Mouse (Mus musculus) myocyte (in vitro differentiated cells): ENCODE measurements at regions not wholly inside any gene's neighbourhood (a gene's known extent, or its start where the extent isn't known, plus 50 kb on each side); places are given as distances from the start of the nearest gene placed in this dataset.

Experiments
- H3K27me3 ChIP-seq: one replicate; pipeline ENCODE4 v1.6.1; 2011; ENCODE audit not compliant: control insufficient read depth, insufficient read depth, insufficient read length
- H3K36me3 ChIP-seq: one replicate; pipeline ENCODE4 v1.6.1; 2011; ENCODE audit not compliant: control insufficient read depth, insufficient read depth
- H3K4me2 ChIP-seq: one replicate; pipeline ENCODE4 v1.6.1; 2011; ENCODE audit warnings: low read depth, control low read depth
- H3K4me3 ChIP-seq: one replicate; pipeline ENCODE4 v1.5.1; 2011; ENCODE audit warnings: mild to moderate bottlenecking, control low read depth, moderate library complexity
- H3K79me2 ChIP-seq: one replicate; pipeline ENCODE4 v1.6.1; 2011; ENCODE audit not compliant: control insufficient read depth, insufficient read depth
- H3ac ChIP-seq: one replicate; pipeline ENCODE4 v1.6.1; 2011; ENCODE audit not compliant: control insufficient read depth, insufficient read length
- CEBPB ChIP-seq: IDR thresholded peaks from 2 replicates; pipeline ENCODE4 v1.6.1; 2011; ENCODE audit warnings: mild to moderate bottlenecking, moderate library complexity; ENCODE audit not compliant: poor library complexity, insufficient read depth, severe bottlenecking
- E2F4 ChIP-seq: IDR thresholded peaks from one replicate; pipeline ENCODE4 v1.6.1; 2011; ENCODE audit warnings: mild to moderate bottlenecking, control low read depth, moderate library complexity; ENCODE audit not compliant: insufficient read depth
- MAX ChIP-seq: IDR thresholded peaks from one replicate; pipeline ENCODE4 v1.6.1; 2011; ENCODE audit warnings: low read depth, mild to moderate bottlenecking, control low read depth
- MYOD1 ChIP-seq, 3 experiments: IDR thresholded peaks; one replicate each; pipeline ENCODE4 v1.6.1; 2011; ENCODE audit warnings: control low read depth in 2 of 3, low read depth in 2 of 3, mild to moderate bottlenecking in 2 of 3, moderate library complexity in 1 of 3; ENCODE audit not compliant: insufficient read length in 2 of 3, control insufficient read depth in 1 of 3
- MYOG ChIP-seq, 3 experiments: IDR thresholded peaks; one replicate each; pipeline ENCODE4 v1.6.1; 2011; ENCODE audit warnings: control low read depth in 2 of 3, low read depth in 2 of 3, mild to moderate bottlenecking in 2 of 3; ENCODE audit not compliant: insufficient read length in 2 of 3, control insufficient read depth in 1 of 3, insufficient read depth in 1 of 3
- POLR2A ChIP-seq: IDR thresholded peaks from one replicate; pipeline ENCODE4 v1.6.1; 2011; ENCODE audit warnings: low read depth, mild to moderate bottlenecking, control low read depth, moderate library complexity; ENCODE audit not compliant: insufficient read length
- POLR2AphosphoS2 ChIP-seq: IDR thresholded peaks from one replicate; pipeline ENCODE4 v1.6.1; 2011; ENCODE audit warnings: low read depth, control low read depth; ENCODE audit not compliant: insufficient read length
- REST ChIP-seq: IDR thresholded peaks from one replicate; pipeline ENCODE4 v1.6.1; 2011; ENCODE audit warnings: mild to moderate bottlenecking, control low read depth, moderate library complexity; ENCODE audit not compliant: insufficient read depth, insufficient read length
- SRF ChIP-seq: IDR thresholded peaks from one replicate; pipeline ENCODE4 v1.6.1; 2011; ENCODE audit warnings: low read depth; ENCODE audit not compliant: control insufficient read depth, insufficient read length
- TCF12 ChIP-seq: IDR thresholded peaks from one replicate; pipeline ENCODE4 v1.6.1; 2011; ENCODE audit warnings: mild to moderate bottlenecking, control low read depth; ENCODE audit not compliant: poor library complexity, insufficient read depth, severe bottlenecking
- TCF3 ChIP-seq: IDR thresholded peaks from one replicate; pipeline ENCODE4 v1.6.1; 2011; ENCODE audit warnings: low read depth, control low read depth; ENCODE audit not compliant: insufficient read length
- USF1 ChIP-seq: IDR thresholded peaks from one replicate; pipeline ENCODE4 v1.6.1; 2011; ENCODE audit warnings: low read depth, mild to moderate bottlenecking, control low read depth, moderate library complexity

DNA sequence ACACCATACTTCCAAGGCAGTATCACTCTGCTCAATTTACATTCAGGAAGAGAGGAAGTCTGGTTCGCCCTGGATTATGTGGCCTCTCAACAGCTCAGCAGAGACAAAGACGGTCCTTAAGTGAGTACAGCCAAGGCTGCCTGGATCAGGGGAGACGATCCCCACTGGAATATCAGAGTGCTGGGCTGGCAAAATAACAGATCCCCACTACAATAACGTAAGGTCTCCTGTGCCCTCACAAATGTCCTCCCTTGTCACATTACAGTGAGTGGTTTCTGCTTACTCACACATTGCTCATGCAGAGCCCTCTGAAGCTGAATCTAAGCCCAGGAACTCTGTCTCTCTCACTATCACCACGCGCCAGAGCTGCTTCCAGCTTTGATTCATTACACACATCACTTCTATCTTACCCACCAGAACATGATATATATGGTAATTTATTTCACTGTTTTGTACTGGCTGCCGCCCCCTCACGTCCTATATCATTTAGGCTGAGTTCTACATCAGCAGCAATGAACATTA is 544.1 kb upstream of the Tusc1 start:
- Histone ChIP-seq H3K4me3 (no peak overlapping the region), H3K36me3 (no peaks in the 10 kb centered on the region)

DNA sequence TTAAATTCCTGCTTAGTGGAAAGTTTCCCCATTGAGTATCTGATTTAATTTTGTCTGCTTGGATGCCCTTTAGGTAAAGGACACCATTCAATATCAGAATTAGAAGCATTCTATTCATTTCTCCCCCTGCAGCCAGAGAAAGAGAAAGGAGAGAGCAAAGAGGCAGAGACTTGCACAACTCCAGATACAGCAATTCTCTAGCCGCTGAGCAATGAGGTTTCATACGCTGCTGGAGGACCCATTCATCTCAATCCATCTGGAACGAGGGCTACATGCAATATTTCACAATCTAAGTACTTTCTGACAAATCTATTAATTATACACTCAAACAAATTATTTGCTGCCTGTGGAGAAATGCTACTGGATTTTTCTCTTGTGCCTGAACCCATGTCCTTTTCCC is 538.0 kb upstream of the Tusc1 start:
- Histone ChIP-seq H3K79me2 (no peaks in the 10 kb centered on the region), H3K4me2 (no peak overlapping the region), H3K4me3 (no peak overlapping the region), H3ac (no peak overlapping the region), H3K36me3 (no peaks in the 10 kb centered on the region), H3K27me3 (no peaks in the 10 kb centered on the region)
- TF ChIP-seq E2F4 = no peak
- no peak for TF ChIP-seq REST
- no peak for TF ChIP-seq MYOG (IDR thresholded peaks at IDR 0.05; ENCODE audit: control insufficient read depth in 1 of 3, insufficient read depth in 1 of 3, insufficient read length in 2 of 3, low read depth in 2 of 3)
- TF ChIP-seq TCF3 = no peak
- TF ChIP-seq MAX = no peak
- no peak for TF ChIP-seq POLR2A
- TF ChIP-seq SRF = no peak
- TF ChIP-seq POLR2AphosphoS2 = no peak
- no peak for TF ChIP-seq USF1
- TF ChIP-seq CEBPB = no peak
- no peak for TF ChIP-seq MYOD1 (IDR thresholded peaks at IDR 0.05; ENCODE audit: control insufficient read depth in 1 of 3, insufficient read length in 2 of 3, low read depth in 2 of 3)
- no peak for TF ChIP-seq TCF12

More for the DNA sequence above, 544.1 kb upstream of the Tusc1 start:
- H3ac ChIP-seq = no peak overlapping the region
- H3K27me3 ChIP-seq = no peaks in the 10 kb centered on the region
- peak overlapping the region; percentile 74 for H3K4me2 ChIP-seq
- H3K79me2 ChIP-seq = no peaks in the 10 kb centered on the region
- TF ChIP-seq MYOG (IDR thresholded peaks at IDR 0.05; ENCODE audit: control insufficient read depth in 1 of 3, insufficient read depth in 1 of 3, insufficient read length in 2 of 3, low read depth in 2 of 3) = no peak
- TF ChIP-seq MAX = no peak
- TF ChIP-seq USF1 = no peak
- TF ChIP-seq POLR2AphosphoS2 = no peak

DNA sequence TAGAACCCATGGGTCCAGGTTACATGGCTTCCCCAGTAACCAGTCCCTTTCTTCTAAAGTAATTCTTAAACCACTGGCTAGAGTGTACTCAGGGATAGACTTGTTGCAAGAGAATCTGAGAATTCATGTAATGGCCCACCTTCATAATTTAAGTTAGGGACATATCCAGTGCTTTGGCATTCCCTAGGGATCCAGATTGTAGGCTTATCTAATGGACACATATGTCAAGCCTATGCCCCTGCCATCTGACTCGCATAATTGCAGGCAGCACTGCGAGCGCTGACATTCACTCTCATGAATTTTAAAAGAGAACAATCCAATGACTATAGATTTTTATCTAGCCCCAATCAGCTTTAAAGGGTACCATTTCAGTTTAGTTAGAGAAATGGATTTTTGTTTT is 518.1 kb upstream of the Tusc1 start:
- Histone ChIP-seq H3K79me2 (no peaks in the 10 kb centered on the region), H3K36me3 (no peaks in the 10 kb centered on the region), H3K4me3 (no peak overlapping the region), H3ac (no peak overlapping the region), H3K4me2 (no peak overlapping the region), H3K27me3 (no peaks in the 10 kb centered on the region)
- TF ChIP-seq TCF12 (no peak), CEBPB (no peak), MYOD1 (IDR thresholded peaks at IDR 0.05; ENCODE audit: control insufficient read depth in 1 of 3, insufficient read length in 2 of 3, low read depth in 2 of 3) (no peak), SRF (no peak), REST (no peak), USF1 (no peak), TCF3 (no peak), MYOG (IDR thresholded peaks at IDR 0.05; ENCODE audit: control insufficient read depth in 1 of 3, insufficient read depth in 1 of 3, insufficient read length in 2 of 3, low read depth in 2 of 3) (no peak), POLR2AphosphoS2 (no peak), MAX (no peak), E2F4 (no peak), POLR2A (no peak)

DNA sequence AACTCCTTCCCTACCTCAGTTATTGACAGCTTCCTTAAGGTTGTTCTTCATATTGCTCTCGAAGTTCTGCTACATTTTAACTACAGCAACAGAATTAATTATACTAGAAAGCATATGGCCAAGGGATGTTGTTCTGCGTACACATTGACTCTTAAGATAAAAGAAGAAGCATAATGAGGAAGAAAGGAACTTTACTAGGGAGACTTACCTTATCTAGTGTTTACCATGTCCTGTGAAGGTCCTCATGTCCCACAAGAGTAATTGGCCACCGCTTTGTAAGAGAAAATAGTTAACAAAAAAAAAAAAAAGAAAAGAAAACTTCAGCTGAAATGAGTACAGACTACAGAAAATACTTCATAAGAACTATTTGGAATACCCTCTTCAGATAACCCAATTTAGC is 513.9 kb upstream of the Tusc1 start:
- Histone ChIP-seq H3K4me2 (no peak overlapping the region), H3K36me3 (no peaks in the 10 kb centered on the region), H3K4me3 (no peak overlapping the region), H3K79me2 (no peaks in the 10 kb centered on the region), H3K27me3 (no peaks in the 10 kb centered on the region), H3ac (no peak overlapping the region)
- TF ChIP-seq REST (no peak), MYOG (IDR thresholded peaks at IDR 0.05; ENCODE audit: control insufficient read depth in 1 of 3, insufficient read depth in 1 of 3, insufficient read length in 2 of 3, low read depth in 2 of 3) (no peak), POLR2A (no peak), CEBPB (no peak), MAX (no peak), E2F4 (no peak), USF1 (no peak), TCF12 (no peak), TCF3 (no peak), POLR2AphosphoS2 (no peak), MYOD1 (IDR thresholded peaks at IDR 0.05; ENCODE audit: control insufficient read depth in 1 of 3, insufficient read length in 2 of 3, low read depth in 2 of 3) (no peak), SRF (no peak)

DNA sequence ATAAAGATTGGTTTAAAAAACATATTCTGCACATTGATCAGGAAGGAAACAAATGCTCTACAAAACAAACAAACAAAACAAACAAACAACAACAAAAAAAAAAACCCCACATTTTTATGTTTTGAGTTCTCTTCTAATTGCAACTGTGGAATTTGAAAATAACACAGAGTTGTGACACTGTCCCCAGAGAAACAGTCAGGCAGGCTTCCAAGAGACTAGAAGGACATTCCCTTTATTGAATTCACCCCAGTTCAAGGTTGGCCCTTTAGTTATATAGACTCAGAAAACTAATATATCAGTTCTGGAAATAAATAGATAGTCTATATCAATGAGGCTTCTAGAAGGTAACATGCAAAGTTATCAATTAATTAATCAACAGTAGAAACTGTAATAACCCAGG is 495.4 kb upstream of the Tusc1 start:
- Histone ChIP-seq H3K4me2 (no peak overlapping the region), H3K27me3 (no peaks in the 10 kb centered on the region), H3ac (no peak overlapping the region), H3K36me3 (no peaks in the 10 kb centered on the region), H3K79me2 (no peaks in the 10 kb centered on the region), H3K4me3 (no peak overlapping the region)
- TF ChIP-seq SRF = no peak
- no peak for TF ChIP-seq POLR2A
- TF ChIP-seq REST = no peak
- no peak for TF ChIP-seq POLR2AphosphoS2
- no peak for TF ChIP-seq TCF3
- no peak for TF ChIP-seq TCF12
- TF ChIP-seq MYOG (IDR thresholded peaks at IDR 0.05; ENCODE audit: control insufficient read depth in 1 of 3, insufficient read depth in 1 of 3, insufficient read length in 2 of 3, low read depth in 2 of 3) = no peak
- TF ChIP-seq MAX = no peak
- TF ChIP-seq CEBPB = no peak
- TF ChIP-seq MYOD1 (IDR thresholded peaks at IDR 0.05; ENCODE audit: control insufficient read depth in 1 of 3, insufficient read length in 2 of 3, low read depth in 2 of 3) = no peak
- TF ChIP-seq USF1 = no peak
